Mouse (Mus musculus): ENCODE measurements at regions not wholly inside any gene's neighbourhood (a gene's known extent, or its start where the extent isn't known, plus 50 kb on each side); places are given as distances from the start of the nearest gene placed in this dataset.

GRCm38 (mm10) chr10:67401409-67401808, 116.3 kb upstream of the Nrbf2 start:
- no peak for TF ChIP-seq CTCF (IDR thresholded peaks at IDR 0.05; ENCODE audit: borderline replicate concordance, insufficient read depth, low read length)
- TF ChIP-seq POLR2A (IDR thresholded peaks at IDR 0.05; ENCODE audit: low read depth, low read length): no peak
